Mouse (Mus musculus): Measurements from ENCODE around the gene Nrp2. TPM values are rescaled to one million over a fixed set of nuclear protein-coding genes. Genes with fewer than 3 reads are reported as not detected.

Gene Nrp2
- polyA plus RNA-seq, 1 experiment from 2014 or later, result 7.0 TPM

GRCm38 (mm10) chr1:62742092-62742491 is 39.0 kb downstream of the Nrp2 start:
- ATAC-seq (ENCODE audit: extremely low read depth, insufficient number of reproducible peaks, low FRiP score, low TSS enrichment), result no peak
- H3K27ac ChIP-seq (replicated peaks), result no peak overlapping the region
- H3K9ac ChIP-seq, result no peak overlapping the region
- H3K36me3 ChIP-seq, result peaks cover 5% of the 10 kb centered on the region; the same call in 1 of the 2 replicates
- no peak overlapping the region for H3K4me2 ChIP-seq
- H3K9me3 ChIP-seq, result no peaks in the 10 kb centered on the region
- H3K4me1 ChIP-seq, result peaks cover 5% of the 10 kb centered on the region
- no peaks in the 10 kb centered on the region for H3K27me3 ChIP-seq (replicated peaks)
- no peak overlapping the region for H3K4me3 ChIP-seq
- 62% methylated on average over 3 of the region's 3 CpGs for WGBS

GRCm38 (mm10) chr1:62743064-62743694 is 40.1 kb downstream of the Nrp2 start:
- Histone ChIP-seq H3K27me3 (replicated peaks) (no peaks in the 10 kb centered on the region), H3K4me2 (no peak overlapping the region), H3K9ac (no peak overlapping the region), H3K4me3 (no peak overlapping the region), H3K9me3 (no peaks in the 10 kb centered on the region), H3K27ac (replicated peaks) (no peak overlapping the region), H3K4me1 (peaks cover 14% of the 10 kb centered on the region), H3K36me3 (peaks cover 5% of the 10 kb centered on the region; the same call in 1 of the 2 replicates)
- WGBS, result 38% methylated on average over 8 of the region's 8 CpGs
- no peak for ATAC-seq (ENCODE audit: extremely low read depth, insufficient number of reproducible peaks, low FRiP score, low TSS enrichment)

- Histone ChIP-seq H3K9me3 (no peaks in the 10 kb centered on the region), H3K9ac (no peak overlapping the region), H3K4me3 (no peak overlapping the region), H3K4me1 (peaks cover 19% of the 10 kb centered on the region), H3K27me3 (replicated peaks) (no peaks in the 10 kb centered on the region), H3K4me2 (no peak overlapping the region), H3K36me3 (peaks cover 9% of the 10 kb centered on the region; the same call in 1 of the 2 replicates), H3K27ac (replicated peaks) (no peak overlapping the region)
- WGBS, result 90% methylated on average over 8 of the region's 8 CpGs
- ATAC-seq (ENCODE audit: extremely low read depth, insufficient number of reproducible peaks, low FRiP score, low TSS enrichment), result no peak
Observed at GRCm38 (mm10) chr1:62745889-62746288, 42.8 kb downstream of the Nrp2 start.

GRCm38 (mm10) chr1:62747421-62748111 is 44.5 kb downstream of the Nrp2 start:
- no peaks in the 10 kb centered on the region for H3K9me3 ChIP-seq
- H3K36me3 ChIP-seq, result peaks cover 9% of the 10 kb centered on the region; the same call in 1 of the 2 replicates
- no peak overlapping the region for H3K4me3 ChIP-seq
- H3K27me3 ChIP-seq (replicated peaks), result no peaks in the 10 kb centered on the region
- no peak overlapping the region for H3K9ac ChIP-seq
- no peak for ATAC-seq (ENCODE audit: extremely low read depth, insufficient number of reproducible peaks, low FRiP score, low TSS enrichment)
- no peak overlapping the region for H3K4me2 ChIP-seq
- H3K27ac ChIP-seq (replicated peaks), result no peak overlapping the region
- peaks cover 31% of the 10 kb centered on the region for H3K4me1 ChIP-seq
- WGBS, result 36% methylated on average over 10 of the region's 10 CpGs

- Histone ChIP-seq H3K4me1 (peaks cover 31% of the 10 kb centered on the region), H3K27ac (replicated peaks) (no peak overlapping the region), H3K4me2 (no peak overlapping the region), H3K9me3 (no peaks in the 10 kb centered on the region), H3K9ac (no peak overlapping the region), H3K27me3 (replicated peaks) (no peaks in the 10 kb centered on the region), H3K36me3 (peaks cover 9% of the 10 kb centered on the region; the same call in 1 of the 2 replicates), H3K4me3 (no peak overlapping the region)
- ATAC-seq (ENCODE audit: extremely low read depth, insufficient number of reproducible peaks, low FRiP score, low TSS enrichment), result no peak
- WGBS, result 89% methylated on average over 3 of the region's 3 CpGs
Observed at GRCm38 (mm10) chr1:62748361-62748760, 45.3 kb downstream of the Nrp2 start.

GRCm38 (mm10) chr1:62749716-62750115 is 46.6 kb downstream of the Nrp2 start:
- Histone ChIP-seq H3K9me3 (no peaks in the 10 kb centered on the region), H3K36me3 (peaks cover 9% of the 10 kb centered on the region; the same call in 1 of the 2 replicates), H3K4me2 (no peak overlapping the region), H3K9ac (no peak overlapping the region), H3K4me1 (peaks cover 29% of the 10 kb centered on the region), H3K4me3 (no peak overlapping the region), H3K27me3 (replicated peaks) (no peaks in the 10 kb centered on the region), H3K27ac (replicated peaks) (no peak overlapping the region)
- 87% methylated on average over 14 of the region's 14 CpGs for WGBS
- no peak for ATAC-seq (ENCODE audit: extremely low read depth, insufficient number of reproducible peaks, low FRiP score, low TSS enrichment)

- 71% methylated on average over 5 of the region's 5 CpGs for WGBS
- ATAC-seq (ENCODE audit: extremely low read depth, insufficient number of reproducible peaks, low FRiP score, low TSS enrichment), result no peak
Observed at GRCm38 (mm10) chr1:62750408-62751008, 47.4 kb downstream of the Nrp2 start.

GRCm38 (mm10) chr1:62751011-62752006 is 48.2 kb downstream of the Nrp2 start:
- WGBS, result 36% methylated on average over 15 of the region's 15 CpGs
- no peak for ATAC-seq (ENCODE audit: extremely low read depth, insufficient number of reproducible peaks, low FRiP score, low TSS enrichment)
- no peak overlapping the region for H3K4me3 ChIP-seq
- peak overlapping the region; percentile 8 for H3K4me2 ChIP-seq
- 0 out of 2 replicates have a peak overlapping the region, but pooled peaks have one; percentile 0 for H3K9ac ChIP-seq
- H3K27me3 ChIP-seq (replicated peaks), result no peaks in the 10 kb centered on the region
- 0 out of 2 replicates have a peak, but pooled peaks cover 4% of the 10 kb centered on the region for H3K36me3 ChIP-seq
- no peaks in the 10 kb centered on the region for H3K9me3 ChIP-seq
- peaks cover 29% of the 10 kb centered on the region for H3K4me1 ChIP-seq
- no peak overlapping the region; the same call in 1 of the 2 replicates for H3K27ac ChIP-seq (replicated peaks)

More at GRCm38 (mm10) chr1:62750408-62751008, 47.4 kb downstream of the Nrp2 start:
- H3K9ac ChIP-seq, result no peak overlapping the region
- no peak overlapping the region for H3K4me3 ChIP-seq
- H3K36me3 ChIP-seq, result 0 out of 2 replicates have a peak, but pooled peaks cover 4% of the 10 kb centered on the region
- H3K27ac ChIP-seq (replicated peaks), result no peak overlapping the region
- H3K4me2 ChIP-seq, result no peak overlapping the region
- no peaks in the 10 kb centered on the region for H3K9me3 ChIP-seq
- no peaks in the 10 kb centered on the region for H3K27me3 ChIP-seq (replicated peaks)
- peaks cover 29% of the 10 kb centered on the region for H3K4me1 ChIP-seq

- H3K27me3 ChIP-seq (replicated peaks), result no peaks in the 10 kb centered on the region
- no peak overlapping the region for H3K27ac ChIP-seq (replicated peaks)
- H3K4me1 ChIP-seq, result peaks cover 27% of the 10 kb centered on the region
- no peak for ATAC-seq (ENCODE audit: extremely low read depth, insufficient number of reproducible peaks, low FRiP score, low TSS enrichment)
- no peak overlapping the region for H3K4me2 ChIP-seq
- 0 out of 2 replicates have a peak, but pooled peaks cover 4% of the 10 kb centered on the region for H3K36me3 ChIP-seq
- no peak overlapping the region for H3K9ac ChIP-seq
- 85% methylated on average over 8 of the region's 8 CpGs for WGBS
- H3K4me3 ChIP-seq, result no peak overlapping the region
- H3K9me3 ChIP-seq, result no peaks in the 10 kb centered on the region
Observed at GRCm38 (mm10) chr1:62752055-62752454, 49.0 kb downstream of the Nrp2 start.

GRCm38 (mm10) chr1:62752661-62753333 is 49.7 kb downstream of the Nrp2 start:
- Histone ChIP-seq H3K9ac (no peak overlapping the region), H3K4me3 (no peak overlapping the region), H3K27me3 (replicated peaks) (no peaks in the 10 kb centered on the region), H3K4me1 (peaks cover 19% of the 10 kb centered on the region), H3K27ac (replicated peaks) (no peak overlapping the region), H3K4me2 (no peak overlapping the region), H3K36me3 (0 out of 2 replicates have a peak, but pooled peaks cover 4% of the 10 kb centered on the region), H3K9me3 (no peaks in the 10 kb centered on the region)
- 78% methylated on average over 7 of the region's 7 CpGs for WGBS
- ATAC-seq (ENCODE audit: extremely low read depth, insufficient number of reproducible peaks, low FRiP score, low TSS enrichment), result no peak

All from heart, embryonic 13.5 days (tissue).